Mouse (Mus musculus): ENCODE measurements around the gene Stx4a.
"Not testable (repeated sequence)": the region's sequence is repeated elsewhere in the genome, so short reads cannot be mapped to it uniquely, and the experiment has no call there.

Stx4a gene

DNA sequence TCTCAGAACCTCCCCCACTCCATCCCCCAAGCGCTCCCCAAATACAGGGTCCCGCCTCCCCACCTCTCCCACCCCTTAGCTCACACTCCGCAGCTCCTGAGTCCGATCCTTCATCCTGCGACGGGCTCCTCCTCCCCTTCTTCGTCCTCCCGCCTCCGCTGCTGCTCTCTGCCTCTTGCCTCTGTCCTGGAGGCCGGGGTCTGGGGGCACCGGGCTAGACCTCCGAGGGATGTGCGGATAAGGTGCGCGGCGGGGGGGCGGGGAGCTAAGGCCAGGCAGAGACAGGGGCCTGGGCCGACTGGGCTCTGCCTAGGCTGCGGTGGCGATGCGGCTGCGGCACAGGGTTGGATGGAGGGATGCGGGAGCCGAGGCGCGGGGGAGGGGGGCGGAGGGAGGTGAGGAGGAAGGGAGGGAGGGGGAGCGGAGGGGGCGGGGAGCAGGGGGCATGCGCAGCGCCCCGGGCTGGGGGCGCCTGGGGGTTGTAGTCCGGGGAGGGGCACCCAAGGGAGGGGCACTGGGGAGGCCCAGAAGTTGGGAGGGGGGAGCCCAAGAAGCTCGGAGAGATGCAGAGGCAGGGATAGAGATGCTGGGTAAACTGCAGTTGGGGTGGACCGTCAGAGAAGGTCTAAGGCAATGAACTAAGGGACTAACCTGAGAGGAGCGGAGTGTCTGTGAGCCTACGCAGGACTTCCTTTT is at the start of gene Stx4a, which contains the start of gene Stx1b:
Stx4a (plus strand) TSS at position 119 of the 696 bp plus-strand sequence.
Stx1b (minus strand) TSS at position 374 of the 696 bp plus-strand sequence.
- in situ Hi-C loops (cut with MseI, MboI), result no loop called here

DNA sequence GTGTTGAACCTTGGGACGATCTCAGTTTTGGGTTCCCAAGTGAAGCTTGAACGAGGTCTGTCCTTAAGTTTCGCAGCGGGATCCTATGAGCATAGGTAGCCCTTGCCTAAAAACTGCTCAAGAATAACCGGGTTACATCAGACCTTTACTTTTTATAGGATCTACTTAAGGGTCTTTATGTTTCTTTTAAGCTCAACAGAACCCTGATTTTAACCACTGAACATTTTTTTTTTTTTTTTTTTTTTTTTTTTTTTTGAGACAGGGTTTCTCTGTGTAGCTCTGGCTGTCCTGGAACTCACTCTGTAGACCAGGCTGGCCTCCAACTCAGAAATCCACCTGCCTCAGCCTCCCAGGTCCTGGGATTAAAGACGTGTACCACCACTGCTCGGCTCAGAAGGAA is 48.3 kb upstream of the Stx4a start:
- in situ Hi-C loops (cut with MseI, MboI), result not testable (repeated sequence)

DNA sequence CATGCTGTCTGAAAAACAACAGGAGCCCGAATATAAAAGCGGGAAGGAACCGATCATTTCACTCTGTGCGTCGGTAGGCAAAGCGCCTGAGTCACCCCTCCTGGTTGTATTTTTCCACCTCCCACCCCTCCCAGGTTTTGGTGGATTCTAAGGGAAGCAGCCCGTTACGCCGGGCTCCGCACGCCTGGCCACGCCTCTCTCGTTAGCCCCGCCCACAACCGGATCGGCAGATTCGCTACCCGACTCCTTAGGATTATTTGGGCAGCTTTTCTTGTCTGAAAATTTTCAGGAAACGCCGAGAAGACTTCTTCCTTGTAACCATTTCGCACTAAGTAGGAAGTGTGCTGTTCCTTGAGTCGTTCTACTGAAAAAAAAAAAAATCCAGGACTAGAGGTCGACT is 47.7 kb upstream of the Stx4a start, which contains the start of gene Setd1a:
Setd1a (plus strand) TSS at position 245 of the 400 bp plus-strand sequence.
- in situ Hi-C loops (cut with MseI, MboI), result no loop called here

DNA sequence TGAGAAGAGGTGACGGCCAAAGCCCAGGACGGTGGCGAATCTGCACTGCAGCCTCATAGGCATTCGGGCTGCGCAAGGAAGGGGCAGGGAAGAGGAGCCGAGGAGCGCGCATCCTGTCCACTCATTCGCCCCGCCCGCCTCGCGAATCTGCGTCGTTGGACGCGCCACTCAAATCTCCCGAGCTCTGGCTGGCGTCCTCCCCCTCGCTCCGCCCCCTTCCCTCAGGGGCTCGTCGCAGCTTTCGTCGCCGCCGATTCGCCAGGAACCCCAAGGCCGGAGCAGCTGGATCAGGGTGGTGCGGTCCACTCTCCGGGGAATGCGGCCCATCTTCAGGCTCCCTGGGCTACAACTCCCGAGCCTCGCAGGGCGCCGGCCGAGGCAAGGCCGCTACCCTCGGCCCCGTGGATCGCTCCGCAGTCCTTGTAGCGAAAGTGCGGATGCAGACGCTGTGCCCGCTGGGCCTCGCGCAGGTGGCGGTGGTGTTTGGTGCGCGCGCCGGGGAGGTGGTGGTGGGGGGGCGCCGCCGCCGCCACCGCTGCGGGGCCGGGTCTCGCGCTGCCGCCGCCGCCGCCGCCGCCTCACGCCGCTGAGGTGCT is 47.1 kb upstream of the Stx4a start:
- in situ Hi-C loops (cut with MseI, MboI), result no loop called here

DNA sequence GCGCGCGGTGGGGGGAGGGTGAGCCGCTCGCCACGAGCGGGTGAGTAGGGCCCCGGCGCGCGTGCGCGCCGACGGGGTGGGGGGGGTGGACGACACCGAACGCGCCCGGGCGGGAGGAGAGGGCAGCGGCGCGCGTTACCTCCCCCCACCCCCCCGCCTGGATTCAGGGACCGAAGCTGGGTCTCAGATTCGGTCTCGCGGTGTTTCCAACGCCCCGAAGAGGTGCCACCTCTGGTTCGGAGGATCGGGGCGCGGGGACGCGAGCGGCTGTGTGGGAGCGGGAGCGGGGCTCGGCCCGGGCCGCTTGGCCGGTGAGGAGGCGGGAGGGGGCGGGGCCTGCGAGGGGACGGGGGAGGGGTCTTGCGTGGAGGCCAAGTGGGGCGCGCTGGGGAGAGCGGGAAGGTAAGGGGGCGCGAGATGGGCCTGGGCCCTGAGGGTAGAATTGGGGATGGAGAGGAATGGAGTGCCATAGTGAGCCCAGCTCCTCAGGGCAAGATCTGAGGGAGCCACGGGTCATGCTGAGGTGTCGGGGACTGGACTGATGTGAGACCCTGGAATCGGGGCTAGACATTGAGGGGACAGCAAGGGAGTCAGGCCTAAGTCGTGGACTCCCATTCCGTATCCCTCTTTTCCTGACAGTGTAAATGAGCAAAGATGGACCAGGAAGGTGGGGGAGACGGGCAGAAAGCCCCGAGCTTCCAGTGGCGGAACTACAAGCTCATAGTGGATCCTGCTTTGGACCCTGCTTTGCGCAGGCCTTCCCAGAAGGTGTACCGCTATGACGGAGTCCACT is 46.4 kb upstream of the Stx4a start:
- in situ Hi-C loops (cut with MseI, MboI), result no loop called here

DNA sequence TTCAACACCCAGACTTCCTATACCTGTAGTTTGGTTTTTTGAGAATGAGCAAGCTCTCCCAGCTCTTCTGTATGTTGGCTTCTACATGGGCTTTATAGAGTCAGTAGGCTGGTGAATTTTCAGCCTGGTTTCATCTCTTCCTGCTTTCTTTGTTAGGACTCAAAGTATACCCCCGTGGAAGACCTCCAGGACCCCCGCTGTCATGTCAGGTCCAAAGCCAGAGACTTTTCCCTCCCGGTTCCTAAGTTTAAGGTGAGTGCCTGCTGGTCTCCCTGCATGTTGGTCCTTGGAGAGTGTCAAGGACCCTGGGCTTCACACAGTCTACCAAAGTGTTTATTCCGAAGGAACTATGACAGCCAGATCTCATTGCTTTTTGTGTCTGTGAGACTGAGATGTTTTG is 45.7 kb upstream of the Stx4a start:
- in situ Hi-C loops (cut with MseI, MboI), result no loop called here

DNA sequence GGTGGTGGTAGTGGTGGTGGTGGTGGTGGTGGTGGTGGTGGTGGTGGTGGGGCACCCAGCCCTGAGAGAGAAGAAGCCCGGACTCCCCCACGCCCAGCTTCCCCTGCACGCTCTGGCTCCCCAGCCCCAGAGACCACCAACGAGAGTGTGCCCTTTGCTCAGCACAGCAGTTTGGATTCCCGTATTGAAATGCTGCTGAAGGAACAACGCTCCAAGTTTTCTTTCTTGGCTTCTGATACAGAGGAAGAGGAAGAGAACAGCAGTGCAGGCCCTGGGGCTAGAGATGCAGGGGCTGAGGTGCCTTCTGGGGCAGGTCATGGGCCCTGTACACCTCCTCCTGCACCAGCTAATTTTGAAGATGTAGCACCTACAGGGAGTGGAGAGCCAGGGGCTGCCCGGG is 38.8 kb upstream of the Stx4a start, which contains the start of gene Gm49388:
Gm49388 (plus strand) TSS at position 301 of the 400 bp plus-strand sequence.
- in situ Hi-C loops (cut with MseI, MboI), result no loop called here

DNA sequence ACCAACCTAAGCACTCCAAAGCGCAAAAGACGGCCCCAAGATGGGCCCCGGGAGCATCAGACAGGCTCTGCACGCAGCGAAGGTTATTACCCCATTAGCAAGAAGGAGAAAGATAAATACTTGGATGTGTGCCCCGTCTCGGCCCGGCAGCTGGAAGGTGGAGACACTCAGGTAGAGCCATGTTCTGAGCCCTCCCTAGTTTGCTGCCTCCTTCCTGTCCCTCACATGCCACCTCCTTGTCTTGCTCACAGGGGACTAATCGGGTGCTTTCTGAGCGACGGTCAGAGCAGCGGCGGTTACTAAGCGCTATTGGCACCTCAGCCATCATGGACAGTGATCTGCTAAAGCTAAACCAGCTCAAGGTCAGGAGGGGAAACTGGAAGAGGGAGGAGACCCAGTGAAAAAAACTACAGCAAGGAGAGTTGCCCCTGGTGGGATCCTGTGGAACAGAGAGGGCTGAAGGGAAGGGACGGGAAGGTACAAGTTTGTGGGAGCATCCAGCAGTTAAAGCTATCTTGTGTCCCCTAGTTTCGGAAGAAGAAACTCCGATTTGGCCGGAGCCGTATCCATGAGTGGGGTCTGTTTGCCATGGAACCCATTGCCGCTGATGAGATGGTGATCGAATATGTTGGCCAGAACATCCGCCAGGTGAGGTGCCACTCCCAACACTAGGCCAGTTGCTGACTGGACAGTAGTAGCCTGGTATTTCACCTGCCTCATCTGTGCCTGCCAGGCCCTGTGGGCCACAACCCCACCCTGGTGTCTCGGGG is 26.8 kb upstream of the Stx4a start:
- in situ Hi-C loops (cut with MseI, MboI), result no loop called here

DNA sequence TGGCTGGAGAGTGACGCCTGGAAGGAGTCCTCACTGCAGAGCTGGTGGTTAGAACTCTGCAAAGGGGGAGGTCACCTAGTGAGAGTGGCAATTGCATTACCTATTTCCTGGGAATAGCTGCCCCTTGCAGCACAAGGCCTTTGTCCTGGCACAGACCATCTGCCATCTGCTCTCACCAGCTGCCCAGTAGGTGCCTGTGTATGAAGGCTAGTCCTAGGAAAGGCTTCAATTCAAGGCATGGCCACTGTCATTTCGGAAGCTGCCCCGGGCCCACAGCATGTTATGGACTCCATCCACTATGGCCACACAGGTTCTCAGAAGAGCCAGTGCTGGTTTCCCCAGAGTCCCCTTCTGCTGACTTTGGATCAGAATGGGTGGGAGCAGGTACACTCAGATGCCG is 25.5 kb upstream of the Stx4a start:
- in situ Hi-C loops (cut with MseI, MboI), result no loop called here

DNA sequence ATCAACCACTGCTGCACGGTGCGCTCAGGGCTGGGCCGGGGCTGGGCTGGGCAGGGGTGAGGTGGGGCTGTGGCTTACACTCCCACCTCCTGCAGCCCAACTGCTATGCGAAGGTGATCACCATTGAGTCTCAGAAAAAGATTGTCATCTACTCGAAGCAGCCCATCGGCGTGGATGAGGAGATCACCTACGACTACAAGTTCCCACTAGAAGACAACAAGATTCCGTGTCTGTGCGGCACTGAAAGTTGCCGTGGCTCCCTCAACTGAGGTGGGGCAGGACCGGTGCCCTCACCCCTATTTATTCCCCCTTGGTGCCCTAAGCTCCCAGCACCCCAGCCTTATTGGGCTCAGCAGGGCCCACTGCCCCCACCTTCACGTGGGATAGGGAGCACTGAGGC is 24.9 kb upstream of the Stx4a start:
- in situ Hi-C loops (cut with MseI, MboI), result no loop called here

DNA sequence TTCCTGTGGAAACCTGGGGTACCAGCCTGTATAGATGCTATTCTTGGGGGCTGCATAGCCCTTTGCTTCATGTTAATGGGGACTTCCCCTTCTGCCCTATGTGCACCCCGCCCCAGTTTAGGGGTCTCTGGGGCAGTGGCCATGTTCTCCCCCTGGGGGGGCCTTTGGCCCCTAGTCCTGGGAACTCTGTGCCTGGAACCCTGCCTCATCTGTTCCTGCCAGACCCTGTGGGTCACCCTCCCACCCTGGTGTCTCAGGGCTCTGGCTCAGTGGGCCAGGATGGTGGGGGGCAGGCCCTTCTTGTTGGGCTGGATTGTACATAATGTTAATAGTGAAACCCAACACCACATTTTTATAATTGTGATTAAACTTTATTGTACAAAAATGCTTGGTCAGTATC is 24.4 kb upstream of the Stx4a start:
- in situ Hi-C loops (cut with MseI, MboI), result no loop called here

DNA sequence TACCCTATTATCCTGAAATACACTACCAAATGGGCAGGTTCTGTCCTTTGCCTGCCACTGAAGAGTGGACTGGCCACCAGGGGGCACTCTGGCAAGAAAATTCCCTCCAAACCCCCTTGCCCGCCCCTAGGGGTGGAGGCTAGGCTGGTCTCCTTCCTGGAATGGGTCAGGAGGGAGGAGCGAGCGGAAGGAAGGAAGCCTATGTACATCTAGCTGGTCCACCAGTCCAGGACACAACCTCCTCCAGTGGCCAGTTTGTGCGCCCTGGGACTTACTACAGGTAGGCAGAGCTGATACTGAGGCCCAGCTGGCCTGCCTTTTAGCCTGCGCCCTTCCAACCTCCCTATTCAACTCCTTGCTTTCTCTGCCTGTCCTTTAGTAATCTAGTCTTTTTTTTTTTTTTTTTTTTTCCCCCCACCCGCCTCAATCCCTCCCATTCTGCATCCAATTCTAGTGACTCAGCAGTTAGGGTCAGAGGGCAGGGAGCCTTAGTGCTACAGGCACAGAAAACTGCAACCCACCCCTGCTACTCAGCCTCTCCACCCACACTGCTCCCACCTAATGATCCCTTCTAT is 23.6 kb upstream of the Stx4a start, which contains the start of gene Hsd3b7:
Hsd3b7 (plus strand) TSS at position 170 of the 575 bp plus-strand sequence.
- in situ Hi-C loops (cut with MseI, MboI), result no loop called here

DNA sequence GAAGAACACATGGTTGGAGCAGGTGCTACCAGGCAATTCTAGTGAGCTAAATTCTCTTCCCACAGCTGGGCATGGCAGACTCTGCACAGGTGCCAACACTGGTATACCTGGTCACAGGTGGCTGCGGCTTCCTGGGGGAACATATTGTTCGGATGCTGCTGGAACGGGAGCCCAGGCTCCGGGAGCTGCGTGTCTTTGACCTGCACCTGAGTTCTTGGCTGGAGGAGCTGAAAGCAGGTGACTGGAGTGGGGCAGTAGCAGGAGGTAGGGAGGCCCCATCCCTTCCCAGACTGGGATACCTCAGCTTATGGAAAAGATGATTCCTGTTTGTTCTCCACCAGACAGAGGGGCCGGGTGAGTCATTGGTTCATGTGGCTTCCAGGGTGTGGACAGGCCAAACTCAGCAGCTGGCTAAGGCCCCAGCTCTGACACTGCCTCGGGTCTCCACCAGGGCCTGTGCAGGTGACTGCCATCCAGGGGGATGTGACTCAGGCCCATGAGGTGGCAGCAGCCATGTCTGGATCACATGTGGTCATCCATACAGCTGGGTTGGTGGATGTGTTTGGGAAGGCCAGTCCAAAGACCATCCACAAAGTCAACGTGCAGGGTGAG is 23.0 kb upstream of the Stx4a start:
- in situ Hi-C loops (cut with MseI, MboI), result no loop called here

DNA sequence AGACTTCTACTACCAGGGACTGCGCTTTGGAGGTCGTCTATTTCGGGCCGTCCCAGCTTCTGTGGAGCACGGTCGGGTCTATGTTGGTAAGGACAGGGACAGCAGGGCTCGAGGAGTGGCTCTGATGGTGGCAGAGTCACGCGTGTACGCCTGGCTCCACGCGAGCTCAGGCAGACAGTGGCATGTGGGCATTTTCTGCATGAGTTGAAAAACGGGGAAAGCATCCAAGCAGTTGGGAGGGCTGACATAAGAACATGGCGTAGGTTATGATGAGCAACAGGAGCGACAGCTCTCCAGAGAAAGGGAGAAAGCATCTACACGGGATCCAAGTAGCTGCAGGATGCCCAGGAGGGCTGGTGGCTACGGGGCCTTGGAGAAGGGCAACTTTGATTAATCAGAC is 21.8 kb upstream of the Stx4a start:
- in situ Hi-C loops (cut with MseI, MboI), result no loop called here

DNA sequence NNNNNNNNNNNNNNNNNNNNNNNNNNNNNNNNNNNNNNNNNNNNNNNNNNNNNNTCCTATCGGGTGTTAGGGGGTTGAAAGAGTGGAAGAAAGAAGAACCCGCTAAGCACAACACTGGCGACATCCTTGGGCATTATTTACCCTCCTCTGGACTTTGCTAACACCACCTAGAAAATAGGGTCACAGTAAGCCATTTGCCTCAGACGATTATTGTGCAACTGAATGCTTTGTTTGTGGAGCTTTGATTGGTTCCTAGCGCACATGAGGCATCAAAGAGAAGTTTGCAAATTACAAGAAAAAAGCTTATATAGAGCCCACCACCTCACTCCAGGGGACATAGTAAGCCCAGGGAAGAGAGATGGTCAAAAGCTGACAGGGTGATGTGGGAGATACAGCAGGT is 15.3 kb upstream of the Stx4a start:
- in situ Hi-C loops (cut with MseI, MboI), result no loop called here

DNA sequence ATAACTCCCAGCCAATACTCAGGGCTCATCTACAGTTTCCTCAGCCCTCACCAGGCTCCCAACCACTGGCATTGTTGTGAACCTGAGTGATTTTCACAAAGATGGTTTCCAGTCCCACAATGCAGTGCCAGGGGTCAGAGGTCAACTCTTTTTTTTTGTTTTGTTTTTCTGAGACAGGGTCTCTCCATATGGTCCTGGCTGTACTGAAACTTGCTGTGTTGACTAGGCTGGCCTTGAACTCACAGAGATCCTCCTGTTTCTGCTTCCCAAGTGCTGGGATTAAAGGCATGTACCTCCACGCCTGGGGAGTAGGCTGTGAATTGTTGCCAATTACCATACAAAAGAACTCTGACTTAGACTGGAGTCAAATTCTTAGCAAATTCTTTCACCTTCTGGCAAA is 14.2 kb upstream of the Stx4a start:
- in situ Hi-C loops (cut with MseI, MboI), result no loop called here

DNA sequence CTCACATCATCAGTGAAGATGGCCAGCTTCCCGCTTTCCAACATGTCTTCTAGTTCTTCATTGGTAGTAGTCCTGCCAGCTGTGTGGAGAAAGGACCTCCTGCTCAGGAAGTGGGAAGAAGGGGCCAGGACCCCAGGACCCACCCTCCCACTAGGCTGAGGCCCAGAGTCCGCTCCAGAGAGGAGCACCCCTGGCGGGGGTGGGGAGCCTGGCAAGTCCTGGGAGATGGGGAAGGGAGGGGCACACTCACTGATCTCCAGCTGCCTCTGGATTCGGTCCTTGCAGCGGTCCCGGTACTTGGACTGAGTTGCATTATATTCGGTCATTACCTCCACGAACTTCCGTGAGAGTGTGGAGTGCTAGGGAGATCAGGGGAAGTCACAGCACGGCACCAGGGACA is 13.4 kb upstream of the Stx4a start:
- in situ Hi-C loops (cut with MseI, MboI), result no loop called here

DNA sequence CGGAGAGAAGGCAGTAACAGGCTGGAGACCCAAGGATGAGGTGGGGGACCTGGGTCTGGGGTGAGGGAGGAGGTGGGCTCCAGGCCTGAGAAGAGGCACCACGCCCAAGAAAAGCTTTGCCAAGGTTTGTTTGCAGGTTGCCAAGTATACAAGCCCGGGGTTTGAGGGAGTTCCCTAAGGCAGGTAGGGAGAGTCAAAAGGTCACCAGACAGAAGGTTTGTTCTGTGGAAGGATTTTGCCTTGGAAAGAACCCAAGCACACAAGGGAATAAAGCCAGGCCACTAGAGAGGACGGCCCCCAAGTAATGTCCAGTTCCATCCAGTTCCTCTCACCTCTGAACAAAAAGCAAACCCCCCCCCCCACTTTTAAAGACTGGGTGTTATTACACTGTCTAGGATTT is 12.9 kb upstream of the Stx4a start:
- in situ Hi-C loops (cut with MseI, MboI), result no loop called here

DNA sequence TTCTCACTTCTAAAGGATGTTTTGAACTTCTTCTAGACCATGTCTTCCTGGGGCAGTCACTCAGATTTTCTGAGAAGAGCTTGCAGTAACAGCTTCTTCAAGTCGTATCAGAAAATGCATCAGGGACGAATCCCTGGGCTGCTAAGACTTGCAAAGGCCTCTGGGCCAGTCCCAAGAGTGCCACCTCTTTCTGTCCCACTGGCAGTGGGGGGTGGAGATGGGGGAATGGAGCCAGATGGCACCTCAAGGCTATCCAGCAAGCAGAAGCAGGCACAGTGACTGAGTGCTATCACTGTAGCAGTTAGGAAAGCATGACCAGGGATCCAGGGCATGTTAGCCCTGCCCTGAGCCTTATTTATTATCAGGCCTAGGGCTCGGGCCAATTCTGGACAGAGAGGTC is 11.8 kb upstream of the Stx4a start:
- in situ Hi-C loops (cut with MseI, MboI), result no loop called here

DNA sequence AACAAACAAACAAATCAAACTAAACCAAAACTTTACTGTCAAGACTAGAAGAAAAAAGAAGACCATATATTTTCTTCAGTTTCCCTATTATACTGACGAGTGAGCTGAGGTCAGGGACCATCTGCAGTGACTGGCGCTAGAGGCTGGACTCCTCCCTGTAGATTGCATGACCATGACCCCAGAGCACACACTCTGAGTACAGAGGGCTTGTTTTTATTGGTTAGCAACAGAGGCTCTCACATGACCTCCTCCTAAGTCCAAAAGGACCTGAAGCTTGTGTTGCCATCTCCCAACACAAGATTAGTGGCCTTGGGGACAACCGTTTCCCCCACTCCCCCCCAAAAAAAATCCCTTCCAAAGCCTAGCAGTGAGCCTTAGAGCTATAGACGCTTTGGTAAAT is 10.3 kb upstream of the Stx4a start:
- in situ Hi-C loops (cut with MseI, MboI), result no loop called here

All from mouse trophoblast stem cell (cell line).